Mouse (Mus musculus) urinary bladder, postnatal 4 days (tissue): ENCODE measurements at regions not wholly inside any gene's neighbourhood (a gene's known extent, or its start where the extent isn't known, plus 50 kb on each side); places are given as distances from the start of the nearest gene placed in this dataset.

Experiments used
- DNase-seq, 2 experiments: peaks; one replicate each; pipeline ENCODE4 v3.0.0; 2021 to 2022; ENCODE audit warnings: low spot score in 2 of 2

DNA sequence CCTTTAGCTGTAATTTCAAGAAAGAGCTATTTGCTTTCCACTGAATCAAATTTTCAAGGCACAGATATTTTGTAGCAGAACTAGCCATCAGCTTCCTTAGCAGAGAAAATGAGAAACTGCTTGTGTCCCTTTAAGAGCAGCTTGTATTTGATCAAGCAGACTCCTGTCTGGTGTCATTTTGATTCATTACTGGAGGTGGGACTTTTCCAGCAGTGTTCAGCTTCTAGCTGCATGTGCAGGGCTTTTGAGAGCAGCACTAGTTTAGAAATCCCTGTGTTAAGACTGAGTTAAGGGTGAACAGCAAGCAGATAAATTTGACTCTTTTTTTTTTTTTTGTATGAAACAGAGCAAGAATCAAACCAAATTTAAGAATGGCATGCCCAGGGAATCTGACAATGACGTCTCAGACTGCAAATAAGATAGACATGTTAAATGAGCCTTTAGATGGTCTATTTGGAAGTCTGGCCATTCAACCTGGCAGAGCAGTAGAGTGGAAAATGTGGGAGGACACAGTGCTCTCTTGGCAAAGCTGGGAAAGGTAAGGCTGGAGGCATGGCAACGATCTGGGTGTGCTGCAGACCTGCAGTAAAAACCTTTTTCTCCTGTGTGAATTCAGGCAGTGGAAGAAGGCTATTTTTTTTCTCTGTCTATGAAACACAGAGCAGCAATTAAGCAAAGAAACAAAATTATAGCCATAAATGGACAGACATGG, 419.9 kb upstream of the Dmd start:
- DNase-seq: no peak

DNA sequence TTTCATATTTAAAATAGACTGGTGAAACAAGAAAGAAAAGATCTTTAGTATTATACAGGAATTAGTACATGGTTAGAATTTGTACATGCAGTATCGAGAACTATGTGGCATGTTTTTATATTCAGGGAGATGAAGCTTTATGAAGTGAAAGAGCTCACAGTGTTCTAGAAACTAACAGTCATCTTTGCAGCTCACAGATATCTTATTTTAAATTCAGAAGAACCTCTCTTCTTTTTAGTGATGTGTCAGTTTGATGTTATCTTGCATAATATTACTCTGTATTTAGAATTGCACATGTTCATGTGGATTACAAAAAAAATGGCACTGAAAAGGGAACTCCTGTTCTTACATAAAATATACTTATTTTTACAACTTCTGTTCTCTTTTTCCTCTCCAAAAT, 377.1 kb upstream of the Dmd start:
- DNase-seq: no peak

DNA sequence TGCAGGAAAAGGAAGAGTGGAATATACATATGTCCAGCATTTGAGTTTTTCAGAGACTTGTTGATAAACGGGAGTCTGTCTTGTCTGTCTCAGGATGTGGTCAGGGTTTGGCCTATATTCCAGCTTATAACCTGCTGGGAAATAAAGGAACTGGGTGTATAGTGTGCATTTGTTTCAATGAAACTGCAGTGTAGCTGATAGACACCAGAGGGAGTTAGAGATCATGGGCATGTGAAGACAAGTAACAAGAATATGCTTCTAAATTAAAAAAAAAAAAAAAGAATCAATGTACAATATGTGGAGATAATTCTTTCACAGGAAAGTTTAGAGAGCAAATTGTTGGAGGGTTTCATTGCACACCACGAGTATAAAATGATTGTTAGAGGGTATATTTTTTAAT, 335.3 kb upstream of the Dmd start:
- DNase-seq: no peak

DNA sequence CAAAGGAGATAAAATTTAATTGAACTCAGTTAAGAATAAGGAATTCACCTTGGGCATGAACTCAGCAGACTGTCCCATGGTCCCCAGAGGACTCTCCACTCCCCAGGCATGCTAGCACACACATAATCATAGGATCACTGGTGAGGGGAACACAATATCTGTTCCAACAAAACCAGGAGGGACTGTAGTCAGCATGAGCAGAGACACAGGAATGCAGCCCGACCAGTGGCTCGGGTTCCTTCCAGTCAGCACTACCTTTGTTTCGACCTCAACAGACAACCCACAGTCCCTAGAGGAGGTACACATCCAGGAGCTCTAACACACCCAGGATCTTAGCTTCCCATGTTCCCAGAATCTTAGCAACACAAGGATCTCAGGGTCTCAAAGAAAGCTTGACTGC, 298.3 kb upstream of the Dmd start:
- DNase-seq: peak in 1 of 2 experiments; percentile 17
